Mouse (Mus musculus) lung, adult 2 months (tissue): ENCODE data around the gene Larp1b.
A peak's percentile ranks its signal among the peaks of the same experiment; 100 is the strongest.

Experiments used
- CTCF ChIP-seq: fragments of 200-500 bp; IDR thresholded peaks from 2 replicates; pipeline ENCODE4 v1.5.1; 2011; ENCODE audit warnings: mild to moderate bottlenecking, low read length, control low read depth; ENCODE audit not compliant: insufficient read depth
- POLR2A ChIP-seq: fragments of 200-500 bp; IDR thresholded peaks from 2 replicates; pipeline ENCODE4 v1.6.1; 2011; ENCODE audit warnings: low read depth, mild to moderate bottlenecking, control low read depth, low read length, borderline replicate concordance; ENCODE audit errors: extremely low read depth

GRCm38 (mm10) chr3:40949170-40949902, at the start of gene Larp1b:
- TF ChIP-seq CTCF: no peak
- TF ChIP-seq POLR2A: peak; percentile 75; the same call in 1 of the 2 replicates
